Mouse (Mus musculus): ENCODE data around the gene BC005537. TPM values are rescaled to one million over a fixed set of nuclear protein-coding genes. Genes with fewer than 3 reads are reported as not detected.
A peak's percentile ranks its signal among the peaks of the same experiment; 100 is the strongest.

The BC005537 gene
- polyA plus RNA-seq, 1 experiment from 2014 or later, result 11.1 TPM

- Histone ChIP-seq H3K27ac (replicated peaks) (no peak overlapping the region), H3K9me3 (ENCODE audit: control insufficient read depth, low read length) (no peaks in the 10 kb centered on the region), H3K4me3 (ENCODE audit: low read depth, low read length) (no peak overlapping the region), H3K9ac (ENCODE audit: low read length) (no peak overlapping the region), H3K36me3 (ENCODE audit: control insufficient read depth, insufficient read depth, low read length) (no peaks in the 10 kb centered on the region), H3K4me2 (replicated peaks; ENCODE audit: low read depth) (no peak overlapping the region), H3K27me3 (ENCODE audit: control insufficient read depth, insufficient read depth, low read length) (no peaks in the 10 kb centered on the region), H3K4me1 (replicated peaks; ENCODE audit: control insufficient read depth, insufficient read depth) (no peaks in the 10 kb centered on the region)
- no peak for ATAC-seq (ENCODE audit: low FRiP score, low TSS enrichment)
- no peak for TF ChIP-seq CTCF (IDR thresholded peaks at IDR 0.05; ENCODE audit: low read depth)
- no peak for TF ChIP-seq EP300 (optimal IDR thresholded peaks at IDR 0.05)
- 95% methylated on average over 4 of the region's 4 CpGs for WGBS
- DNase-seq (ENCODE audit: low spot score), result no peak
Measured at GRCm38 (mm10) chr13:24798686-24799085, 2.8 kb upstream of the BC005537 start.

DNA sequence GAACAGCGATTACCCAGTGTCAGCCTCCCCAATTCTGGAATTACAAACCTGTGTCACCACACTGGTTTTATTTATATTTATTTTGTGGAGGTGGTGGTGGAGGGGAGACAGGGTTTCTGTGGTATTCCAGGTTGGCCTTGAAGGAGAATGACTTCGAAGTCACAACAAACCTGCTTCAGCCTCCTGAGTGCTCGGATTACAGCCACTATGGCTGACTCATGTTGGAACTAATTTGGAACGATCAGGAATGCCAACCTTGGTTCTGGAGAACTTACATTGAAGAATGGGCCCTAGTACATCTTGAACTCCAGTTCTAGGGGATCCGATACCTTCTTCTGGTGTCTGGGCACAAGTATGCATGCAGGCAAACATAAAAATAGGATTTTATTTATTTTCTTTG, 2.1 kb upstream of the BC005537 start:
- Histone ChIP-seq H3K27me3 (ENCODE audit: control insufficient read depth, insufficient read depth, low read length) (no peaks in the 10 kb centered on the region), H3K9me3 (ENCODE audit: control insufficient read depth, low read length) (no peaks in the 10 kb centered on the region), H3K9ac (ENCODE audit: low read length) (no peak overlapping the region), H3K36me3 (ENCODE audit: control insufficient read depth, insufficient read depth, low read length) (no peaks in the 10 kb centered on the region), H3K4me2 (replicated peaks; ENCODE audit: low read depth) (peak overlapping the region; percentile 74), H3K27ac (replicated peaks) (peak overlapping the region; percentile 88), H3K4me1 (replicated peaks; ENCODE audit: control insufficient read depth, insufficient read depth) (no peaks in the 10 kb centered on the region), H3K4me3 (ENCODE audit: low read depth, low read length) (peak overlapping the region; percentile 97)
- no peak for TF ChIP-seq EP300 (optimal IDR thresholded peaks at IDR 0.05)
- TF ChIP-seq CTCF (IDR thresholded peaks at IDR 0.05; ENCODE audit: low read depth), result no peak
- ATAC-seq (ENCODE audit: low FRiP score, low TSS enrichment) (no peak), DNase-seq (ENCODE audit: low spot score) (no peak)
- WGBS, result 60% methylated on average over 5 of the region's 5 CpGs

DNA sequence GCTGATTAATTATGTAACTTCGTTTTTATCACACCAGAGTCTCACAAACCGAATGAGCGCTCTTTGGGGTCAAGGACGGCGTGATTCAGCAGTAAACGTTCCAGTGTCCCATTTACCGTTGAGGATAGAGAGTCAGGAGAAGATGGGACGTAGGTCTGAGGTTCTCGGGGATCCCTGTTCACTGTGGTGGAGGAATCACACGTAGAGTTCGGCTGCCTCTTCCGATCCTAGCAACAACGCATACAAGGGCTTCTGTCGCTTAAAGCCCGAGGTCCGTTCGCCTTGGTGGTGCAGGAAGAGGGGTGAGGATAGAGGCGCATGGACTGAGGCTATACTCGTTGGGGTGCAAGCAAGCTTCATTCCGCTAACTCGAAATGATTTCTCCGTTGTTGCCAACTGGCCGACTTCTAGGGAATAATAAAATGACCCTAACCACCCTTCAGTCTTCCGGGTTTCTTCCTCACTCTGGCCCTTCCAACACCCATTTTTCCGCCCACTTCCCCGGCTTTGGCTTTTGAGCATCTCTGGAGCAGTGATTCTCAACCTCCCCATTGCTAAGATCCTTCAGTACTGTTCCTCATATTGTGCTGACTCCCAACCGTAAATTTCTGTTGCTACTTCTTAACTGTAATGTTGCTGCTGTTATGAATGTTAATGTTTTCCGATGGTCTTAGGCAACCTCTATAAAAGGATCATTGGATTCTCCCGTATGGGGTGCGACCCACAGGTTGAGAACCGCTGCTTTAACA, 1.4 kb upstream of the BC005537 start:
- peak; percentile 27 for ATAC-seq (ENCODE audit: low FRiP score, low TSS enrichment)

GRCm38 (mm10) chr13:24800674-24801307, 666 bp upstream of the BC005537 start:
- Histone ChIP-seq H3K9ac (ENCODE audit: low read length) (peak overlapping the region; percentile 98), H3K9me3 (ENCODE audit: control insufficient read depth, low read length) (no peaks in the 10 kb centered on the region), H3K36me3 (ENCODE audit: control insufficient read depth, insufficient read depth, low read length) (peaks cover 2% of the 10 kb centered on the region; the same call in 1 of the 2 replicates), H3K27me3 (ENCODE audit: control insufficient read depth, insufficient read depth, low read length) (no peaks in the 10 kb centered on the region), H3K27ac (replicated peaks) (peak overlapping the region; percentile 100), H3K4me2 (replicated peaks; ENCODE audit: low read depth) (peak overlapping the region; percentile 88), H3K4me3 (ENCODE audit: low read depth, low read length) (peak overlapping the region; percentile 97), H3K4me1 (replicated peaks; ENCODE audit: control insufficient read depth, insufficient read depth) (no peaks in the 10 kb centered on the region)
- TF ChIP-seq EP300 (optimal IDR thresholded peaks at IDR 0.05) (no peak), CTCF (IDR thresholded peaks at IDR 0.05; ENCODE audit: low read depth) (peak; percentile 18; the same call in 1 of the 2 replicates)
- WGBS, result 1% methylated on average over 42 of the region's 42 CpGs
- peak; percentile 99 for DNase-seq (ENCODE audit: low spot score)
- peak; percentile 97 for ATAC-seq (ENCODE audit: low FRiP score, low TSS enrichment)

More for the DNA sequence above, 1.4 kb upstream of the BC005537 start:
- Histone ChIP-seq H3K27me3 (ENCODE audit: control insufficient read depth, insufficient read depth, low read length) (no peaks in the 10 kb centered on the region), H3K27ac (replicated peaks) (peak overlapping the region; percentile 88), H3K9me3 (ENCODE audit: control insufficient read depth, low read length) (no peaks in the 10 kb centered on the region), H3K4me1 (replicated peaks; ENCODE audit: control insufficient read depth, insufficient read depth) (no peaks in the 10 kb centered on the region), H3K36me3 (ENCODE audit: control insufficient read depth, insufficient read depth, low read length) (no peaks in the 10 kb centered on the region), H3K9ac (ENCODE audit: low read length) (peak overlapping the region; percentile 41), H3K4me2 (replicated peaks; ENCODE audit: low read depth) (peak overlapping the region; percentile 74), H3K4me3 (ENCODE audit: low read depth, low read length) (peak overlapping the region; percentile 97)
- TF ChIP-seq CTCF (IDR thresholded peaks at IDR 0.05; ENCODE audit: low read depth) (no peak), EP300 (optimal IDR thresholded peaks at IDR 0.05) (peak; percentile 29)
- 1% methylated on average over 31 of the region's 31 CpGs for WGBS
- peak; percentile 47 for DNase-seq (ENCODE audit: low spot score)

GRCm38 (mm10) chr13:24802131-24802691, 754 bp downstream of the BC005537 start:
- no peaks in the 10 kb centered on the region for H3K27me3 ChIP-seq (ENCODE audit: control insufficient read depth, insufficient read depth, low read length)
- H3K4me2 ChIP-seq (replicated peaks; ENCODE audit: low read depth), result peak overlapping the region; percentile 88
- WGBS, result under 1% methylated on average over 26 of the region's 26 CpGs
- no peaks in the 10 kb centered on the region for H3K4me1 ChIP-seq (replicated peaks; ENCODE audit: control insufficient read depth, insufficient read depth)
- DNase-seq (ENCODE audit: low spot score) (peak; percentile 44), ATAC-seq (ENCODE audit: low FRiP score, low TSS enrichment) (no peak)
- peak overlapping the region; percentile 97 for H3K4me3 ChIP-seq (ENCODE audit: low read depth, low read length)
- TF ChIP-seq EP300 (optimal IDR thresholded peaks at IDR 0.05), result no peak
- TF ChIP-seq CTCF (IDR thresholded peaks at IDR 0.05; ENCODE audit: low read depth), result no peak
- H3K9me3 ChIP-seq (ENCODE audit: control insufficient read depth, low read length), result no peaks in the 10 kb centered on the region
- peak overlapping the region; percentile 100 for H3K27ac ChIP-seq (replicated peaks)
- peak overlapping the region; percentile 98 for H3K9ac ChIP-seq (ENCODE audit: low read length)
- H3K36me3 ChIP-seq (ENCODE audit: control insufficient read depth, insufficient read depth, low read length), result peaks cover 4% of the 10 kb centered on the region; the same call in 1 of the 2 replicates

Measured in stomach, postnatal 0 days (tissue).